Mouse (Mus musculus) gastrocnemius, postnatal 36 days (tissue): Measurements from ENCODE around the gene Pcnx. TPM values are rescaled to one million over a fixed set of nuclear protein-coding genes. Genes with fewer than 3 reads are reported as not detected.

Experiments
- DNase-seq, 2 experiments: peaks; one replicate each; pipeline ENCODE4 v3.0.0; 2022
- intact Hi-C: fragments of 180-260 bp; cut with DNase I; formaldehyde crosslinking; loops from one replicate; pipeline ENCODE4 v1.15.1; 2025
- long read RNA-seq, 2 experiments: library from polyadenylated mRNA; stranded (forward); transcript quantifications; one replicate each; pipeline ENCODE4 v2.0.0; 2021
- total RNA-seq, 2 experiments: library from RNA; stranded (reverse); gene quantifications; 2 replicates each; pipeline ENCODE4 v1.2.3; 2021

The Pcnx gene
- 10 to 100 TPM; 35.8 to 40.9 TPM for total RNA-seq
- long read RNA-seq, experiment 1: 0 reads
- long read RNA-seq, experiment 2, partial matches to known transcripts: 2 of 2 reads
- long read RNA-seq, experiment 2, other reads (novel, unspliced or antisense): 0 of 2 reads

- intact Hi-C loops: loop anchor here (2.0 to 5.0 kb wide), 2 partner anchors 55 to 62 kb away; no protein-coding TSS in a partner anchor
- DNase-seq: peak; percentile 71 to 85
Measured at GRCm38 (mm10) chr12:81859351-81860307, at the start of gene Pcnx. Pcnx (plus strand) TSS chr12:81860023.

GRCm38 (mm10) chr12:81810417-81810816 is 49.4 kb upstream of the Pcnx start:
- DNase-seq: no peak
- intact Hi-C loops: no loop called here

GRCm38 (mm10) chr12:81814742-81815141 is 45.1 kb upstream of the Pcnx start:
- no peak for DNase-seq
- intact Hi-C loops: no loop called here

- no peak for DNase-seq
- intact Hi-C loops: no loop called here
Measured at GRCm38 (mm10) chr12:81816330-81817125, 43.3 kb upstream of the Pcnx start.

- intact Hi-C loops: no loop called here
- DNase-seq: no peak
Measured at GRCm38 (mm10) chr12:81817126-81817505, 42.7 kb upstream of the Pcnx start.

- intact Hi-C loops: no loop called here
- DNase-seq: no peak
Measured at GRCm38 (mm10) chr12:81820700-81821099, 39.1 kb upstream of the Pcnx start.

- no peak for DNase-seq
- intact Hi-C loops: no loop called here
Measured at GRCm38 (mm10) chr12:81822176-81822575, 37.6 kb upstream of the Pcnx start.

- no peak for DNase-seq
- intact Hi-C loops: no loop called here
Measured at GRCm38 (mm10) chr12:81822778-81823480, 36.9 kb upstream of the Pcnx start.

- intact Hi-C loops: no loop called here
- DNase-seq: no peak
Measured at GRCm38 (mm10) chr12:81828355-81828754, 31.5 kb upstream of the Pcnx start.

GRCm38 (mm10) chr12:81832039-81832738 is 27.6 kb upstream of the Pcnx start:
- DNase-seq: no peak
- intact Hi-C loops: no loop called here

GRCm38 (mm10) chr12:81833094-81833493 is 26.7 kb upstream of the Pcnx start:
- DNase-seq: no peak
- intact Hi-C loops: no loop called here

GRCm38 (mm10) chr12:81836162-81836561 is 23.7 kb upstream of the Pcnx start:
- intact Hi-C loops: no loop called here
- DNase-seq: no peak

GRCm38 (mm10) chr12:81837463-81837862 is 22.4 kb upstream of the Pcnx start:
- DNase-seq: no peak
- intact Hi-C loops: no loop called here

GRCm38 (mm10) chr12:81839663-81840062 is 20.2 kb upstream of the Pcnx start:
- intact Hi-C loops: no loop called here
- DNase-seq: no peak

- intact Hi-C loops: no loop called here
- no peak for DNase-seq
Measured at GRCm38 (mm10) chr12:81841046-81841445, 18.8 kb upstream of the Pcnx start.

GRCm38 (mm10) chr12:81843501-81843900 is 16.3 kb upstream of the Pcnx start:
- intact Hi-C loops: no loop called here
- peak; percentile 25 to 29 for DNase-seq

GRCm38 (mm10) chr12:81844572-81844971 is 15.3 kb upstream of the Pcnx start:
- intact Hi-C loops: no loop called here
- no peak for DNase-seq

GRCm38 (mm10) chr12:81844981-81845380 is 14.8 kb upstream of the Pcnx start:
- intact Hi-C loops: no loop called here
- DNase-seq: no peak

- DNase-seq: no peak
- intact Hi-C loops: no loop called here
Measured at GRCm38 (mm10) chr12:81849629-81850028, 10.2 kb upstream of the Pcnx start.

GRCm38 (mm10) chr12:81852551-81852950 is 7.3 kb upstream of the Pcnx start:
- DNase-seq: no peak
- intact Hi-C loops: no loop called here
